Mouse (Mus musculus) bone marrow, adult 2 months (tissue): ENCODE measurements around the gene Vmp1.

Source experiments
- CTCF ChIP-seq: fragments of 200-500 bp; IDR thresholded peaks from 2 replicates; pipeline ENCODE4 v1.5.1; 2011; ENCODE audit warnings: low read length, control low read depth; ENCODE audit not compliant: control insufficient read depth, insufficient read depth
- POLR2A ChIP-seq: fragments of 200-500 bp; IDR thresholded peaks from 2 replicates; pipeline ENCODE4 v1.6.1; 2011; ENCODE audit warnings: low read depth, mild to moderate bottlenecking, control low read depth, low read length, borderline replicate concordance; ENCODE audit not compliant: control insufficient read depth

GRCm38 (mm10) chr11:86585598-86585984 lies 98.0 kb downstream of the Vmp1 start:
- TF ChIP-seq CTCF: no peak
- no peak for TF ChIP-seq POLR2A
